Mouse (Mus musculus) thymus, adult 2 months (tissue): ENCODE results near the gene Gm340.

Source experiments
- CTCF ChIP-seq: fragments of 200-500 bp; IDR thresholded peaks from 2 replicates; pipeline ENCODE4 v1.5.1; 2012; ENCODE audit warnings: mild to moderate bottlenecking, control low read depth, low read length, moderate library complexity, borderline replicate concordance; ENCODE audit not compliant: control insufficient read depth, poor library complexity, insufficient read depth; ENCODE audit errors: extremely low read depth
- POLR2A ChIP-seq: fragments of 200-500 bp; IDR thresholded peaks from 2 replicates; pipeline ENCODE4 v1.6.1; 2012; ENCODE audit warnings: mild to moderate bottlenecking, low read length, control low read depth, moderate library complexity; ENCODE audit not compliant: control insufficient read depth, poor library complexity, insufficient read depth; ENCODE audit errors: extremely low read depth

DNA sequence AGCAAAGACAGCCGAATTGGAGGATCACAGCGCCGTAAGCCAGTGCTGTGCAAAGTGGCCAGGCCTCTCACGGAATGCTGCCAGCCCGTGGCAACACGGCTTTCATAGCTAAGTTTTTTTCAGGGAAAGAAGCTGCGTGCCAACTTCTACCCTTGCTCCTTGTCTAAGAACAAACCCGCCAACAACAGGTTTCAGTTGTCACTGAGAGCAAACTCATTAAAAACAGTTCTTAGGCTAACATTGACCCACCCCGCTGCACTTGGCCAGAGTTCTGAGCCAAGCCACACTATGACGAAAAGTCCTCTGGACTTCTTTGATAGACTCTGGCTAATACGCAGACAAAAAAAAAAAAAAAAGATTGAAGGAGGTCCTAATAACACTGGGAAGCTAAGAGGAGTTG, 46.8 kb downstream of the Gm340 start:
- TF ChIP-seq POLR2A, result no peak
- no peak for TF ChIP-seq CTCF
